Mouse (Mus musculus) left cerebral cortex, adult 9 months (tissue): ENCODE results near the gene Agr2.

Source experiments
- DNase-seq, 2 experiments: peaks; one replicate each; pipeline ENCODE4 v3.0.0; 2022; ENCODE audit warnings: low spot score in 2 of 2

Gene Agr2

DNA sequence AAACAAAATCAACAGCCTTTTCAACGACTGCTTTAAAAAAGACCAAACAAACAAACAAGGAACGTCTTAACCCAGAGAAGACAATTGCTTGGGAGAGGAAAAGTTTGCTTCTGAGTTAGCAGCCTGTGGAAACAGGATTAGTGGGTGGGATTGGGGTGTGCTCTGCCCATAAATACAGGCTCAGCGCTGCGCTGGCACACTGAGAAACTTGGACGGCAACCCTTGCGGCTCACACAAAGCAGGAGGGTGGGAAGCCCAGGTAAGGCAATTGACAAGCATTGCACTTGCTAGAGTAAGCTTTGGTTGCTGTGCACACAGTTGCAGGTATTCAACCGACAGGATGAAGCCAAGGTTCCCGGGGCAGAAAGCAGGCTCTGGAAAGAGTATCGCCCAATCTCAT, at the start of gene Agr2:
Gene Agr2, plus strand, starts transcription at position 197 of the 400 bp plus-strand sequence.
- DNase-seq = no peak

DNA sequence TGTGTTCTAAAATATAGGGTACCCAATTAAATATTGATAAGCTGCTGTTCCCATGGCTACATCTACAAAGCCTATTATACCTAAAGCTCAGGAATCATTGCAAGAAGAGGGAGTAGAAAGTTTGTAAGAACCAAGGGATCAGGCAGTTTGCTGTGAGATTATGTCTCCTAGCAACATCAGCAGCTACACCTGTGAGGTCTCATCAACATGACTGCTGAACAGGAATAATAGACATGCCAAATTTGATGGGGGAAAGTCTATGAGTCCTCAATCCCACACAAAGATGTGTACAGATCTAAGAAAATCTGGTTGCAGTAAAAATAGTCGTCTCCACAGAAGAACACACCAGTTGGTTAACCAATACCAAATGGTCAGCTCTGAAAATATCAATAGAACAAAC, 41.0 kb upstream of the Agr2 start:
- DNase-seq = no peak

DNA sequence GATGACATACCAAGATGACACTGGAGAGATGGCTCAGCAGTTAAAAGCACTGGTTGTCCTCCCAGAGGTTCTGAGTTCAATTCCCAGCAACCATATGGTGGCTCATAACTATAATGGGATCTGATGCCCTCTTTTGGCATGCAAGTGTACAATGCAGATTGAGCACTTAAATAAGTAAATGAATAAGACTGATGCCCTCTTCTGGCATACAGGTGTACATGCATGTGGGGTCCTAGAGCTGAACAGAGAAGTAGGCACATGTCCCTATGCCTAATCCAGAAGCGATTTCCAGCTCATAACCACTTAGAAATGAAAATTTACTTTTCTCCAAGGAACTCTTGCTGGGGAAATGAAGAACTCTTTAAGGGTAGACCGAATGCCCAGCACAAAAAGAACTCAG, 35.5 kb upstream of the Agr2 start:
- DNase-seq = no peak

DNA sequence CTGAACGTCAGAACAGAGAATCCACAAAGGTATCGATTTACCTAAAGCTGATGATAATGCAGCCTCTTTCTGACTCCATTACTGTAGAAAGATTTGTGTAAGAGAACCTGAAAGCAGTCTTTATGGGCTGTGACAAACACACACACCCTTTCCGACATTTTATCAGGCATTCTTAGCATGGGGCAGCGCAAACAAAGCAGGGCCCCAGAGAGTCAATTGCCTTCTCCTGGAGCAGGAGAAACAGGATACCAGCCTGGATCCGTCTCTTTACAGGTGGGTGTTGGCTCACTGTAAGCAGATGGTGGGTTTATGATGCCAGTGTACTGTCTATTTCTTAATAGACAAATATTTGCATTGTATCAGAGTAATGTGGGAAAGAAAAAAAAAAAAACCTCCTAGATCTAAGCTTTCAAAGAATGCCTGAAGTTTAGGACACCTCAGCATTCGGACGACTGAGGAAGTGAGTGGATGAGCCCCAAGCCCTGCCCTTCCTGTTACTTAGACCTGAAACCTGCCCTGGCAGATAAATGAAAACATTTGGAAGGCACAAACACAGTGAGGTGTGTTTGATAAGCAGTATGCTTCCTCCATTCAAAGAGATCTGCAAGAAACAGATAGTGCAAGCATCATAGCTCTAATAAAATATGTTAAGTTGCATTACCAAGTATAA, 26.5 kb upstream of the Agr2 start:
- DNase-seq = no peak

DNA sequence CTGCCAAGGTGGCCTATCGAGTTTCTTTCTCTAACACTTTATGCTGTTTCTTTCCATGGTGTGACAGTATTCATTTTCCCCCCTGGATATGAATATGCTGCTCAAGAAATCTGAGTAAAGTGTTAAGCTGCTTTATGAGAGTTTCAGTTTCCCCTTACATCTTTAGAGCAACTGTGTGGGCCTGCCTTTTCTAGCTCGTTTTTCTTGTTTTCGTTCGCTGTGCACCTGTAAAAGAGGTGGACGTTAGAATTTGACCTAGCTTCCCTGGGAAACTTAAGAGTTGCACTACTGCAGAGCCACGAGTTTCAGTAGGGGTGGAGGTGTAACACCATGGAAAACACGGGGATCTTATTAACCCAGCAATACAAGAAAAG, 26.0 kb upstream of the Agr2 start:
- no peak for DNase-seq

DNA sequence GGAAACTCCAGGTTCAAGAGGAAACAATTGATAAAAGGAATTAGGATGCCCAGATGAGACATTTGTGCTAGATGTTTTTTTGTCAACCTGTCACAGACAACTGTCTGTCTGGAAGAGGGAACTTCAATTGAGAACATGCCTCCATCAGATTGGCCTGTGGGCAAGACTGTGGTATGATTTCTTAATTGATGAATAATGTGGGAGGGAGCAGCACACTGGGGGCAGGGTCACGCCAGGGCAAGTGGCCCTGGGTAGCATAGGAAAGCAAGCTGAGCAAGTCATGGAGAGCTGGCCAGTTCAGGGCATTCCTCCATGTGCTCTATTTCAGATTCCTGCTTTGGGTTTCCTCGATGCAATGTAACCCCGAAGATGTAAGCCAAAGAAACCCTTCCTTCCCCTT, 16.8 kb upstream of the Agr2 start:
- no peak for DNase-seq

DNA sequence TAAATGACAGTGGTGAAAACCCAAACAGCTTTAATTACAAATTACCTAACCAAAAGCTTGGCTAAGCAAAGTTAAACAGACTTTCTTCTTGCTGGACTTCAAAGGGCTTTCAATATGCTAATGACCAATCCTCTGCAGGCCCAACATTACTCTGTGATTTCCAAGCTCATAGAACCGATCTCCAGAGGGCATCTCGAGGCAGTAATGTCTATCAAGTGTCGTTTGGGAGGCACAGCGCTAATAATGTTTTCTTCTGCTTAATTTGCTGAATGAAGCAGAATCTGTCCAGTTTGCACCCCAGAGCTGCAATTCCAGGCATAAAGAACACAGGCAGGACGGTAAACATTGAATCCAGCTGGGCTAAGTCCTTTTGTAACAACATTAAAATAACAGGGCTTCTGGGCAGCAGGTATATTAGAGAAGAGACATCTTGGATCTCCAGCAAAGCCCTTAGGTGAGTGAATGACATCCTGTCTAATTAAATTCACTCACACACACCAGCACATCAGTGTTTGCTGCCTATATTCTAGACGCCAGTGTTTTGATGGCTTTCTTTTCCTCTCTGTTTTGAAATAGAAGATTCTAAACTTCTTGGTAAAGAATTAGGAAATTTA, 15.0 kb upstream of the Agr2 start:
- no peak for DNase-seq

DNA sequence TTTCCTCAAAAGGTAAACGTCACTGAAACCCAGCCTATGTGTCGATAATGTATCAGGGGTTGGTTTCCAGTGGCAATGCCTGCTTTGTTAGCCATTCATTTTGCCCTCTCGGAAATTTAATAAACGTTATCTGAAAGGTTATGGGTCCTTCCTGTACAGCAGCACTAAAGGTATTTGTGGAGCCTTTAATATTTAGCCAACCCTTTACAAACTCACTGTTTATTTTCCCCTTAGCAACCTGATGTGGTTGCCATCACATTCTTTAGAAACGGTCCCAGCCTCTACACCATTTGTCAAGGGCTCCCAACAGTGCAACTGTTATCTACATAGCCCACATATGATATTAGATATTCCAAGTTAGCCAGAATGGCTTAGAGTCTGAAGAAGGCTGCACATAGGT, 13.1 kb upstream of the Agr2 start:
- no peak for DNase-seq

DNA sequence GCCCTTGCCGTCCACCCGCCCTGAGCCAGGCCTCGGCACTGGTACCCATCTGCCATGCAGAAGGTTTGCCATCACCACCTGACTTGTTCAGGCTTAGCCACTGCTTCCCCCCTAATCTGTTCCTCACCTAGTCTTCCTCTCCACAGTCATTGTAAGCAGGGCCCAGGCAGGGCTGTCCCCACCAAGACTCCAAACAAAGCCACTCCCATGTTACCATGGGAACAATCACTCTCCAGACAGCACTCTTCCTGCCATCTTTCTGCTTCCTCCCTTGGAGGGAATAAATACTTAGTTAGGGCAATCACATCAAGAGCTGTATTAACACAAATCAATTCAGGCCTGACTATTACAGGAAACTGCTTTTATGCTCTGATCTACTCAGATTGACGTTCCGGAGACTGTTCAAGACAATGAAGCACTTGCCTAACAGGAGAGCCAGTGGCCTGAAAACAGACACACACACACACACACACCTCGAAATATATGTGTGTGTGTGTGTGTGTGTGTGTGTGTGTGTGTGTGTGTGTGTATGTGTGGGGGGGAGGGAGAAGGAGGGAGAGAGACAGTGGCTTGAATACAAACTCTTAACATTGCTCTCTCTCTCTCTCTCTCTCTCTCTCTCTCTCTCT, 10.9 kb upstream of the Agr2 start:
- DNase-seq = no peak

DNA sequence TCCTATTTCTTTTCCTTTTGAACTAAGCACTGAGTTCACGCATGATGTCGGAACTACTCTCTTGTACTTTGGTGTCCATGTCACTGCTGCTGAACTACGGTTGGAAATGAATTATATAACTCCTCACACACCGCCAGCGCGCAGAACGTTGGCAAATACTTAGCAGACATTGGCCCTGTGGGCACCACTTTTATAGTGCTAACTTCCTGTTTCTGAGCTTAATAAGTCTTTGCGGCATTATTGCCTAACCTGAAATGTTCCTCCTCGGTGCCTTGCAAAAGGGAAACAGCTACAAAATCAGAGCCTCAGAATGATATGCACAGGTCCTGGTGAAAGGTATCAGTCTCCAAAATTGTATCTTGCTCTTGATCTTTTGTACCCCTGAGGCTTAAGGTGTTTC, 9.2 kb upstream of the Agr2 start:
- DNase-seq = no peak

DNA sequence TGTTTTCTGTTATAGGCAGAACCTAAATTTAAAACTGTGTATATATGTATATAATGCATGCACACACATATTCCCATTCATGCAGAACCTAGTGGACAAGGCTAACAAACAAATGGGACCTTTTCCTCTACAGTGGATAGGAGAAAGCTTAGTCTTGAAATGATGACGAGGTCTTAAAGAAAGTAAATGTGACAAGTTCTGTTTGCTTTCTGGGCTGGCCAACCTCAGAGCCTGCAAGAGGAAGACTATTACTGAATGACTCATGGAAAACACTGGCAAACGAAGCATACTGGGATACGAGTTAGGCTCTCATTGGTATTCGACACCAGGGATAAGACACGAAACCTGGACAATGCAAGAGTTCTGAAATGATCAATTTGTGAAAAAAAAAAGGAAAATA, 8.0 kb upstream of the Agr2 start:
- no peak for DNase-seq

DNA sequence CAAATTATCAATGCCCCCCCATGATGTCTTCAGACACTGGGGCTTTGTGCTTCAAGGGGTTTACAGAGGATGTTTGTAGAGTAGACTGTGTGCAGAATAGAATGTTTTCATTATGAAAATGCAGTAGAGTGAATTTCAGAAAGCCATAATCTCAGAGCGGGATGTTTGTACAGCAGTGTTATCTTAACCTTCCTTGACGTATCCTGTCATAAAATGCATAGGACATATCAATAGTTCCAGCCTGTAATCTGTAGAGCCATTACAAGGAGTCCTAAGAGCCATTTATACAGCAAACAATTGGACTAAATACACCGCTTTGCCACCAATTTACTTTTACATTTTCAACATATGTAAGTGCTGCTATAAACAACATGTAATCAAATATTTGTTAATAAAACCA, 876 bp downstream of the Agr2 start:
- DNase-seq = no peak

DNA sequence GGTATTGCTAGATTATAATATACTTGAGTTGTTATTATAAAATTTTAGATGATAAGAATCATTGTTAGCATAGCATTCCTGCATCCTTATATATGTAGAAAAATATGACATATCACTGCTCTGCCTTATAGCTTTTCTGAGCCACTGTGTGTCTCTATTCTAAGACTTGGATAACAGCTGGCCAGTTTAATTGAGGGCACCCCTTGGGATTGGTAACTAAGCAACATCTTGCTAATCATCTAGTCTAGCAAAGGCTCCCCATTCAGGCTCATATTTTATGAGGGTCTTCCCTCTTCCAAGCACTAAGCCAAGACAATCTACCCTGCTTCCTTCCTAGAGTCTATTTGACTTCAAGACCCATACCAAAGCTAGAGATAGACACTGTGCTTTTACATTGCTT, 1.4 kb downstream of the Agr2 start:
- no peak for DNase-seq

DNA sequence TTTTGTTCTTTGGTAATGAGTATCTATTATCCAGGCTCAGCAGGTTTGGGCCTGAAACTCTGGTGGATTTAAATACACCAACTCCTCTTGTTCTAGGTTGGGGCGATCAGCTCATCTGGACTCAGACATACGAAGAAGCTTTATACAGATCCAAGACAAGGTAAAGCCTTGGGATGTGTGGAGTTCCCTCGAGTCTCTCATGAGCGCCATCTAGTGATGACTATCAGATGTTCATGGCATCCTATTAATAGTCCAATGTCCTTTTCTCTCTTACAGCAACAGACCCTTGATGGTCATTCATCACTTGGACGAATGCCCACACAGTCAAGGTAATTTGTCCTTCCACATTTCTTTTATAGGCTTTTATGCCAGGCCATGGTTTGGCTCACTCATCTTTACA, 3.1 kb downstream of the Agr2 start:
- DNase-seq = peak in 1 of 2 experiments; percentile 21

DNA sequence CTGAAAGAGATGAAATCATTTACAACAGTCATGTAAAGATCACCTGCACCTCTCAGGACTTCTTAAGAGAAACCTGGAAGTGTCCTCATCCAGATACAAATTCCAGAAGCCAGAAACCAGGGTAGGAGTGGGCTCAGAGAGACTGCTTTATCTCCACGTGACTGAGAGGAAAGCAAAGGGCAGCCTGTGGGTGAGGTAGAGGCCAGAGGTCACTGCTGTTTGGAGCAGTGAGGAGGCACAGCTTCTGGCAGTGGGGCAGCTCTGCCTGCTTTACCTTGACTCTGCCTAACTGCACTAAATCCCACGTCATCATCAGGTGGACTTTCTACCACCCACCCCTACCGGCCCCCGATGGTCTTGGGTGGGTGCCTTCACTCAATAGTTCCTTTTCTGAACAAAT, 12.0 kb downstream of the Agr2 start:
- DNase-seq = no peak

DNA sequence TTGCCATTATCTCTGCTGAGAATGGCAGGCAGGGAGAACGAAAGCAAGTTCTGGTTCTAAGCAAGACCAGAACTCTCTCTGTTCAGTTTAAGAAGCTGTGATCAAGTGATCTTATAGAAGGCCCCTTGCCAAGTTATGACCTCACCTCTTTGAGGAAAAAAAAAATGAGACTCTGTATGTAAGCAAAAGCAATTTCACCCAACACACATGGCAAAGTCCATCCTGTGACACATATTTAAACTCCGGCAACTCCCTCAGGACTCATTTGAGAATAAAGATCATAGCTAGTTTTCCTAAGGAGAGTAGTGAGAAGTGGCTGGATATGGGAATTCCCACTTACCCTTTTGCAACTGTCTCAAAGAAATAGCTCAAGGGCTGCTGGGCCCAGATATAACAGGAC, 14.9 kb downstream of the Agr2 start:
- DNase-seq = no peak

DNA sequence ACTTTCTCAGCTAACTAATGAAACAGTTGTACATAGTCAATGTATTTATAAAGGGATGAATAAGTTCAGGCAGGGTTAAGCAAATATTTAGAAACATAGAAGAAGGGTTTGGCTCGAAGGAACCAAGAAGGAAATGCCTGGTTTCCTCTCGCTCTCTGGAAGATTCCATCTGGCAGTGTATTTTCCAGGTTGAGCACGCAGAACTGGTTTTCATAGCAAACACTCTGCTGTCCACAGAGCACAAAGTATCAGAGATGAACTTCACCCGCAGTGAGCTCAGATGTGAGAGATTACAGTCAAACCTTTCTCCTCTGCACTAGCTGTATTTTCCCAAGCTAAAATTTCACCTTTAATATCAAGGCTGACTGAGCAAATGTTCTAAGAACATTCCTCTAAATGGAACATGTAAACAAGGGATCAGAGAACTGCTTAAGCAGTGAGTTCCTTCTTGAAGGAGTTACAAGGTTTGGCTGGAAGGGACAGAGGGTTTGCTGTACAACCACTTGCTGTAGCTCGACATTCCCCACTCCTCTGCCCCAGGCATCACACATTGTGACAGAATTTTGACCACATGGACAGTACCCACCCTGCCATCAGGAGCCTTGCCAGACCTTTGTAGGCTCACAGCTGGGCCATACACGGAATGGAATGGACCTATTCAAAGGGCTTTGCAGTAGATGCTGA, 15.8 kb downstream of the Agr2 start:
- DNase-seq = no peak

DNA sequence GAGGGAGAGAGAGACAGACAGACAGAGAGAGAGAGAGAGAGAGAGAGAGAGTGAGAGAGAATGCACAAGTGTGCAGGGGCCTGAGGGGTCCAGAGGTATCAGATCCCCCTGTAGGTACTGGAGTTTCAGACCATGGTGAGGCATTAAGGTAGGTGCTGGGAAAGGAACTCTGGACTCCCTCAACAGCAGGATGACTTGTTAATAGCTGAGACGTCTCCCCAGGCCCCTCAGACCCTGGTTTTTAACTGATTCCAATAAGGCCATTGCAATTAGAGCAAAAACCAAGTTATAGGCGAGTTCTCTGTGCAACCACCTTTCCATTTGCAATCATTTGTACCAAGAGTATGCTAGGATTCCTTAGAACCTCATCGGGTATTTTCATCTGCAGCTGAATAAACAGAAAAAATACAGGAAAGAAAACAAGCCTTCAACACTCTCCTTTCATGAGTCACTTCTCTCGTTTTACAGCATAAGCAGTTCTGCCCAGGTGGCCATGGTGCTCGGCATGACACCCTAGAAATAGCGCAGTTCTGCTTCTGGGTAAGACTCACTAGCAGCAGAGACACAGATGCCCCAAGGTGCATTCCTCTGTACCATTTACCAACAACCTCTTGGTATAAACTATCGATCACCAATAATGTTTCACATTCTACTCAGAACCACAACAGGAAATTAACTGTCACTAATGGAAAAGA, 20.7 kb downstream of the Agr2 start:
- DNase-seq = no peak

DNA sequence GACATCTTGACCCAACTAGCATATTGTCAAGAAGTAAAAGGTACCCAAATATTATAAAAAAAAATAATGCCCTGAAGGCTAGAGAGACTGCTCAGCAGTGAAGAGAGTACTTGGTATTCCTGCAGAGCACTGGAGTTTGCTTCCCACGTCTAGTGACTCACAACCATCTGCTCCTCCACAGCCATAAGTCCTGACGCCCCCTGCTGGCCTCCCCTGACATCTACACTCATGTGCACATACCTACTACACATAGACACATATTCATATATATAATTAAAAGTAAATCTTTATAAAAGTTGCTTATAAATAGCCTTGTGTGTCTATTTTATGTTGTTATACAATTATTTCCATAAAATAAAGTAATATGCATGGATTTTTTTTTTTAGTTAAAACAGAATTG, 25.1 kb downstream of the Agr2 start:
- no peak for DNase-seq

DNA sequence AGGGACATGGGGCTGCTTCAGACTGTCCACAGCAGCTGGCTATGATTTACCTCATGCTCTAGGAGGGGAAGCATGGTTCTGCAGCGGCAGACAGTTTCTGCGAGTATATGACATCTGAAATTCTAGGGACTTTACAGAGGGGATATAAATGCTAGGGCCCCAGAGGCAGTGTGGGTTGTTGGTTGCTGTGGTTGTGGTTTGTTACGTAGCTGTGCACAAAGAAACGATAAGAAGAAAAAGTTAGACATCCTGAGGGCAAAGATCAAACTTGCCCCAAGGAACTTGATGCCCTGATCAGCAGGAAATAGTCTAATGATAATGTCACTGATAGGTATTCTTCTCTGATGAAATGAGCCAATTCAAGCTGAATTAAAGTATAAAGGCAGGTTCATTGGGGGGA, 26.9 kb downstream of the Agr2 start:
- DNase-seq = no peak

DNA sequence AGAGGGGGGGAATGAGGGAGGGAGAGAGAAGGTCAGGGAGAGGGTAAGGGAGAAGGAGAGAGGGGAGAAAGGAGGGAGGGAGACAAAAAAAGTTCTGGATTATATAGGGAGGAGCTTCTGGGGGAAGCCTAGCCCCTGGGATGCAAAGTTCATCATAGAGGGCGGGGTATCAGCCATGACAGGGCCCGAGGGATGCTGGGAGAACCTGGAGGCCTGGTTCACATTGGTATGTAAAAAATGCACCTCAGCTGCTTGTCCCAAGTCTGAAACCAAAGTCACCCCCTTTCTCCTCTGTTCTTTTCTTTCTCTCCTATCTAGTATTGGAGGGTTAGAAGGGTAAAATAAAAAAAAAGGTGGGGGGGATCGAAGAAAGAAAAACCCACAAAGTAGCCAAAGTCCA, 27.4 kb downstream of the Agr2 start:
- no peak for DNase-seq

DNA sequence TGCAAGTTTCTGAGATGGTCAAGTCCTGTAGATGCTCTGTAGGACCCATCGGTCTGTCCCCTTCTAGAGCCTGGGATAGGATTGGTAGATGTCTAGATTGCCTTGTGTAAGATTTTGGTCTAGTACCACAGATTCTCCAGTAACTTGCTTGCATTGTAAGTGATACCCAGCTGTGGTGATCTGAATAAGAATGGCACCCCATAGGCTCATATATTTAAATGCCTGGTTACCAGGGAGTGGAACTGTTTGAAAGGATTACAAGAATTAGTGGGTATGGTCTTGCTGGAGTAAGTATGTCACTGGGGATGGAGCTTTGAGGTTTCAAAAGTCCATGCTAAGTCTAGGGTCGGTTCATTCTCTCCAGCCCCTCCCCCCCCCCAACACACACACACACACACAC, 28.0 kb downstream of the Agr2 start:
- DNase-seq = no peak
